Mouse (Mus musculus) left cerebral cortex, adult 6 months (tissue): Measurements from ENCODE around the gene Acer1. TPM values are rescaled to one million over a fixed set of nuclear protein-coding genes. Genes with fewer than 3 reads are reported as not detected.

ENCODE experiments used
- long read RNA-seq, 2 experiments: library from polyadenylated mRNA; unstranded; transcript quantifications; one replicate each; pipeline ENCODE4 v2.0.0; 2019 to 2020
- polyA plus RNA-seq: library from polyadenylated mRNA; unstranded; fragments of <200 nt; fragmentation: Nextera tagmentation; gene quantifications from 2 replicates; pipeline ENCODE4 v1.2.3, GENCODE M21; 2021

The Acer1 gene
- polyA plus RNA-seq, result not detected in 2 replicates
- long read RNA-seq, experiment 1, result 0 reads
- long read RNA-seq, experiment 2, result 0 reads

GRCm38 (mm10) chr17:56982013-56982412 lies at the start of gene Acer1:
Acer1 (minus strand) TSS chr17:56982126.

GRCm38 (mm10) chr17:57030931-57031660 lies 49.2 kb upstream of the Acer1 start, which contains the start of gene Khsrp:
Khsrp (minus strand) TSS chr17:57031522.

GRCm38 (mm10) chr17:57011236-57012141 lies 29.6 kb upstream of the Acer1 start, which contains the start of the genes Gtf2f1 and Gm17949:
Gtf2f1 (minus strand) TSS chr17:57011288.
Gm17949 (plus strand) TSS chr17:57011469.

GRCm38 (mm10) chr17:56999968-57000609 lies 18.2 kb upstream of the Acer1 start, which contains the start of gene Pspn:
Pspn (minus strand) TSS chr17:57000018.

GRCm38 (mm10) chr17:56997029-56997667 lies 15.2 kb upstream of the Acer1 start, which contains the start of gene Alkbh7:
Alkbh7 (plus strand) TSS chr17:56997339.

GRCm38 (mm10) chr17:56990115-56990746 lies 8.3 kb upstream of the Acer1 start, which contains the start of gene Clpp:
Clpp (plus strand) TSS chr17:56990305.

GRCm38 (mm10) chr17:56935363-56936131 lies 46.4 kb downstream of the Acer1 start, which contains the start of gene Mllt1:
Mllt1 (minus strand) TSS chr17:56935415.

Other genes starting within 250 kb of the Acer1 start
- gene Nrtn, start 224.6 kb downstream of the Acer1 start, polyA plus RNA-seq, result 3.3 and 6.1 TPM in 2 replicates
- gene Dus3l, start 217.4 kb downstream of the Acer1 start, polyA plus RNA-seq, result 24.7 and 26.8 TPM in 2 replicates
- 0.29 TPM in 1 of 2 replicates, not detected in the other for gene Prr22, start 211.9 kb downstream of the Acer1 start, polyA plus RNA-seq
- gene Rfx2, start 151.1 kb downstream of the Acer1 start, polyA plus RNA-seq, result 1.0 and 1.1 TPM in 2 replicates
- not detected in 2 replicates for gene Acsbg2, start 107.7 kb downstream of the Acer1 start, polyA plus RNA-seq
- 0.07 and 0.13 TPM in 2 replicates for gene 1700061G19Rik, start 106.6 kb downstream of the Acer1 start, polyA plus RNA-seq
- 4.6 and 11.4 TPM in 2 replicates for gene Mllt1, start 46.7 kb downstream of the Acer1 start, polyA plus RNA-seq
- gene Clpp, start 8.2 kb upstream of the Acer1 start, polyA plus RNA-seq, result 172 and 205 TPM in 2 replicates
- gene Alkbh7, start 15.2 kb upstream of the Acer1 start, polyA plus RNA-seq, result 62.5 and 64.6 TPM in 2 replicates
- gene Pspn, start 17.9 kb upstream of the Acer1 start, polyA plus RNA-seq, result not detected in 2 replicates
- gene Gtf2f1, start 29.2 kb upstream of the Acer1 start, polyA plus RNA-seq, result 63.0 and 79.7 TPM in 2 replicates
- not detected in 2 replicates for gene Gm17949, start 29.3 kb upstream of the Acer1 start, polyA plus RNA-seq
- gene Khsrp, start 49.4 kb upstream of the Acer1 start, polyA plus RNA-seq, result 3.1 and 6.7 TPM in 2 replicates
- gene Slc25a41, start 59.5 kb upstream of the Acer1 start, polyA plus RNA-seq, result not detected in 2 replicates
- gene Crb3, start 77.0 kb upstream of the Acer1 start, polyA plus RNA-seq, result 1.4 and 1.5 TPM in 2 replicates
- gene Slc25a23, start 77.7 kb upstream of the Acer1 start, polyA plus RNA-seq, result 31.3 and 177 TPM in 2 replicates
- gene Dennd1c, start 96.4 kb upstream of the Acer1 start, polyA plus RNA-seq, result 0.29 and 0.58 TPM in 2 replicates
- 603 and 657 TPM in 2 replicates for gene Tubb4a, start 105.7 kb upstream of the Acer1 start, polyA plus RNA-seq
- gene Tnfsf9, start 123.2 kb upstream of the Acer1 start, polyA plus RNA-seq, result 0.77 and 0.92 TPM in 2 replicates
- gene Cd70, start 167.7 kb upstream of the Acer1 start, polyA plus RNA-seq, result 0.33 and 0.42 TPM in 2 replicates
- not detected in 2 replicates for gene Tnfsf14, start 212.1 kb upstream of the Acer1 start, polyA plus RNA-seq
- 0.19 and 0.49 TPM in 2 replicates for gene C3, start 246.0 kb upstream of the Acer1 start, polyA plus RNA-seq